Mouse (Mus musculus): ENCODE measurements around the gene Ssx2ip.

- TF ChIP-seq CTCF (conservative IDR thresholded peaks at IDR 0.05; ENCODE audit: low read length) = no peak
- TF ChIP-seq POU5F1 (IDR thresholded peaks at IDR 0.05; ENCODE audit: borderline replicate concordance, low read length) = no peak
Observed at GRCm38 (mm10) chr3:146447598-146447997, 43.2 kb downstream of the Ssx2ip start.
